Mouse (Mus musculus) B cell, adult (primary cell): Measurements from ENCODE around the gene H2afb2. TPM values are rescaled to one million over a fixed set of nuclear protein-coding genes. Genes with fewer than 3 reads are reported as not detected.

ENCODE experiments used
- total RNA-seq: library from RNA; stranded (reverse); gene quantifications from 4 replicates; pipeline ENCODE4 v1.2.4, GENCODE M21; 2023; ENCODE audit not compliant: inconsistent age

Gene H2afb2
- not detected in 4 replicates for total RNA-seq

DNA sequence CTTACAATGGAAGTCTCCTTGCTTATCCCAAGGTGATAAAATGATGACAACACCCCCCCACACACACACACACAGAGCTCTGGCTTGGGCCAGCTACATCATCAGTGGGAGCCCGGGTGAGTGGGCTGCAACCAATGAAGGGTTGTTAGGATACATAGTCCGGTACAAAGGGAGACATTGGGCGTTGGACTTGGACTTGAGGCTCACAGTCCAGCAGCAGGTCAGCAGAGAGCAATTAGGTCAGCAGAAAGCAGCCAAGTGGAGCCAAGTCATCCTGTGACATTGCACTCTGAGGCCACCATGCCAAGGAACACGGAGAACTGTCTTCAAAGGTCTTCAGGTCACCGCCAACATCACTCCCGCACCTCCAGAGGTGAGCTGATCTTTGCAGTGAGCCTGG is at the start of gene H2afb2:
H2afb2 (plus strand) TSS at position 301 of the 400 bp plus-strand sequence.

Other genes starting within 250 kb of the H2afb2 start
- not detected in 4 replicates for gene Cpxcr1, start 232.2 kb upstream of the H2afb2 start, total RNA-seq